18 mouse cellular contexts compared by ENCODE assay signal in the genomic region with DNA sequence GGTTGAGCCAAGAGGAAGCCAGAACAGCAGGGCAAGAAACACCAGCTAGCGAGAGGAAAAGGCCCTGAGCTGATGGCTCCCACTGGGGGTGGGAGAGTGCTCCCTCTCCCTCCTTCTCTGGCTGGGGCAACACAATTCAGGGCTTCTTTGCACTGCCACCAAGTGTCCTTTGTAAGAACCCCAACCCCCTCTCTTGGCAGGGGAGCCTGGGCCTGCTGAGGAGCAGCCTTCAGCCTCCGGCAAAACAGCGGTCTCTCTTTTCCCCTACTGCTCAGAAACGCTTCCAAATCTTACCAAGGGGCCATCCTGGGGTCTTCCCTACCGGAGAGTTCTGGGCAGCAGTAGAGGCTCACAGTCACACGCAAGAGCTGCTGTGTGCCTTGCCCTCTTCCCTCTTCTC. TPM values are rescaled to one million over a fixed set of nuclear protein-coding genes. Genes with fewer than 3 reads are reported as not detected.
A peak's percentile ranks its signal among the peaks of the same experiment; 100 is the strongest.
DNase-seq lines count a peak whose midpoint lies in the region; TF ChIP-seq lines count a peak whose summit lies in the region.
"Had no signal": no experiment of that assay in that cellular context is flagged by ENCODE, and none has a peak within 500 bp of the region (broad histone marks: within the 10 kb centered on the region; RNA-seq: fewer than 3 reads in every experiment).

No protein-coding gene starts in this region.

- peak overlapping the region; percentile 15 for H3K4me3 ChIP-seq in cortical plate, adult 2 months (ENCODE audit: insufficient read depth, low read length)
- H3K4me3 ChIP-seq in limb, embryonic 10.5 days = no peak overlapping the region
- H3K4me3 ChIP-seq: erythroblast, embryonic 14.5 days; liver, embryonic 15.5 days; stomach, embryonic 15.5 days had no signal

- H3K9me3 ChIP-seq in limb, embryonic 10.5 days (replicated peaks) = no peaks in the 10 kb centered on the region
- H3K9me3 ChIP-seq: G1E; liver, embryonic 15.5 days; stomach, embryonic 15.5 days had no signal

- peak; percentile 21; the same call in 1 of the 2 replicates for TF ChIP-seq POLR2A in cortical plate, adult 2 months (IDR thresholded peaks at IDR 0.05; ENCODE audit: extremely low read depth, insufficient read depth, low read length)

- WGBS in limb, embryonic 10.5 days = 62% methylated on average over 6 of the region's 6 CpGs

- TF ChIP-seq CTCF in cortical plate, adult 2 months (IDR thresholded peaks at IDR 0.05; ENCODE audit: extremely low read depth, insufficient read depth, low read length) = no peak

- H3K27ac ChIP-seq in cortical plate, adult 2 months (ENCODE audit: insufficient read depth, low read length) = peak overlapping the region; percentile 63; the same call in 1 of the 2 replicates
- no peak overlapping the region for H3K27ac ChIP-seq in limb, embryonic 10.5 days
- H3K27ac ChIP-seq: liver, embryonic 15.5 days; stomach, embryonic 15.5 days had no signal

- peak; percentile 59 for DNase-seq in cerebellum, adult 9-11 months
- no peak for DNase-seq in cerebellum, adult 8-10 months
- peak; percentile 70 to 73 for DNase-seq in left cerebral cortex, postnatal 14 days (ENCODE audit: low spot score in 2 of 2)
- DNase-seq in left cerebral cortex, postnatal 36 days (ENCODE audit: low spot score in 2 of 2) = no peak
- peak; percentile 78 for DNase-seq in layer of hippocampus, adult 9-11 months
- no peak for DNase-seq in limb, embryonic 10.5 days (ENCODE audit: low spot score)
- DNase-seq in embryo, embryonic 11 days = no peak
- DNase-seq: gastrocnemius, postnatal 25 days; kidney, adult 11 months; lung, postnatal 4 days had no signal

- intact Hi-C loops in left cerebral cortex, postnatal 14 days (cut with DNase I) = no loop called here
- intact Hi-C loops in left cerebral cortex, postnatal 36 days (cut with DNase I) = no loop called here

- H3K27me3 ChIP-seq in limb, embryonic 10.5 days (ENCODE audit: low read depth, poor library complexity, severe bottlenecking) = 0 out of 2 replicates have a peak, but pooled peaks cover 3% of the 10 kb centered on the region
- H3K27me3 ChIP-seq: stomach, embryonic 15.5 days had no signal

- no peaks in the 10 kb centered on the region for H3K4me1 ChIP-seq in cortical plate, adult 2 months (ENCODE audit: control insufficient read depth, insufficient read depth, low read length)
- H3K4me1 ChIP-seq in limb, embryonic 10.5 days = peaks cover 25% of the 10 kb centered on the region
- H3K4me1 ChIP-seq: liver, embryonic 15.5 days; stomach, embryonic 15.5 days had no signal

- no peaks in the 10 kb centered on the region for H3K36me3 ChIP-seq in limb, embryonic 10.5 days
- H3K36me3 ChIP-seq: G1E; liver, embryonic 15.5 days; stomach, embryonic 15.5 days had no signal

RNA-seq across cellular contexts. Expression of a gene that starts 4.8 kb away (rescaled TPM):
- 100 to 1,000 TPM; 148 to 163 TPM for total RNA-seq in left cerebral cortex, postnatal 14 days (2021)
- total RNA-seq in left cerebral cortex, postnatal 36 days (2021) = 100 to 1,000 TPM; 173 to 208 TPM
- polyA plus RNA-seq in cortical plate, adult 2 months (2012; rRNA removed) = 324 and 331 TPM in 2 replicates
- not detected in 2 replicates for polyA plus RNA-seq in limb, embryonic 10.5 days (2016; fragmentation: Nextera tagmentation; extraction: Ambion mirVana)
- total RNA-seq: common myeloid progenitor, adult 5-6 weeks had no signal
- polyA plus RNA-seq: erythroblast, embryonic 14.5 days; G1E; heart, embryonic 16.5 days; liver, embryonic 15.5 days had no signal

RNA-seq across cellular contexts. Expression of a gene that starts 16.1 kb away (rescaled TPM):
- total RNA-seq in left cerebral cortex, postnatal 14 days (2021) = 100 to 1,000 TPM; 329 to 359 TPM
- total RNA-seq in left cerebral cortex, postnatal 36 days (2021) = 100 to 1,000 TPM; 252 to 292 TPM
- 354 and 358 TPM in 2 replicates for polyA plus RNA-seq in cortical plate, adult 2 months (2012; rRNA removed)
- 32.7 and 42.2 TPM in 2 replicates for polyA plus RNA-seq in limb, embryonic 10.5 days (2016; fragmentation: Nextera tagmentation; extraction: Ambion mirVana)

RNA-seq across cellular contexts. Expression of a gene that starts 30.2 kb away (rescaled TPM):
- under 1 TPM in 1 of 2 experiments, not detected in 1; 0.19 TPM for total RNA-seq in left cerebral cortex, postnatal 14 days (2021)
- under 1 TPM; 0.35 to 0.59 TPM for total RNA-seq in left cerebral cortex, postnatal 36 days (2021)
- polyA plus RNA-seq in cortical plate, adult 2 months (2012; rRNA removed) = 0.08 and 0.86 TPM in 2 replicates
- 1.4 and 1.9 TPM in 2 replicates for polyA plus RNA-seq in limb, embryonic 10.5 days (2016; fragmentation: Nextera tagmentation; extraction: Ambion mirVana)
- total RNA-seq: layer of hippocampus, postnatal 36 days had no signal

RNA-seq across cellular contexts. Expression of a gene that starts 57.6 kb away (rescaled TPM):
- 1 to 10 TPM; 2.7 TPM for total RNA-seq in left cerebral cortex, postnatal 14 days (2021)
- total RNA-seq in left cerebral cortex, postnatal 36 days (2021) = 1 to 10 TPM; 1.6 to 1.7 TPM
- polyA plus RNA-seq in cortical plate, adult 2 months (2012; rRNA removed) = 1.5 and 1.6 TPM in 2 replicates
- 0.56 and 0.75 TPM in 2 replicates for polyA plus RNA-seq in limb, embryonic 10.5 days (2016; fragmentation: Nextera tagmentation; extraction: Ambion mirVana)
- polyA plus RNA-seq: erythroblast, embryonic 14.5 days had no signal

Comparison
In these comparisons a context has a peak if more than half of its experiments do, and no peak if none do; other contexts are left out.
1. DNase-seq: peak in cerebellum, adult 9-11 months (single experiment), left cerebral cortex, postnatal 14 days (2 of 2) and layer of hippocampus, adult 9-11 months (single experiment); none in cerebellum, adult 8-10 months (single experiment), left cerebral cortex, postnatal 36 days (0 of 2), limb, embryonic 10.5 days (single experiment) and embryo, embryonic 11 days (single experiment).